Mouse (Mus musculus): ENCODE measurements around the gene Acot11. TPM values are rescaled to one million over a fixed set of nuclear protein-coding genes. Genes with fewer than 3 reads are reported as not detected.

Gene Acot11
- 10 to 100 TPM; 43.7 to 53.3 TPM for total RNA-seq (2021)
- long read RNA-seq, experiment 1, full-length matches to known transcripts: 14 of 21 reads
- long read RNA-seq, experiment 1, partial matches to known transcripts: 1 of 21 reads
- long read RNA-seq, experiment 1, other reads (novel, unspliced or antisense): 6 of 21 reads
- long read RNA-seq, experiment 2, full-length matches to known transcripts: 6 of 16 reads
- long read RNA-seq, experiment 2, partial matches to known transcripts: 1 of 16 reads
- long read RNA-seq, experiment 2, other reads (novel, unspliced or antisense): 9 of 16 reads

DNA sequence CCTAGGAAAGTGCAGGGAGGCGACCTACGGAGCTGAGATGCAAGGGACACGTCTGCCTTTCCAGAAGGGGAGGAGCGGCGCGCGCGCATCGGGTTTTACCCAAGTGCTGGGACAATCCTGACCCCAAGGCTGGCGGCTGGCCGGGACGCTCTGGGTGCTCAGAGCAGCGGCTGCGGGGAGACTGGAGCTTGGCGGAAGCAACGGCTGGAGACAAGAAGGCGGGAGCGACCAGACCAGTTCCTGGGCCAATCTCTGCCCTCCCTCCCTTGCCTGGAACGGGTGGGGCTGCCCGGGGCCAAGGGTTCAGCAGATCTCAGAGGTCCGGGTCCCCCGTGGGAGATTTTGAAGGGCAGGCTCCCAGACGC, at the start of gene Acot11:
Gene Acot11, minus strand, starts transcription at position 89 of the 365 bp plus-strand sequence.
- no peak for DNase-seq (ENCODE audit: low spot score in 2 of 2)

DNA sequence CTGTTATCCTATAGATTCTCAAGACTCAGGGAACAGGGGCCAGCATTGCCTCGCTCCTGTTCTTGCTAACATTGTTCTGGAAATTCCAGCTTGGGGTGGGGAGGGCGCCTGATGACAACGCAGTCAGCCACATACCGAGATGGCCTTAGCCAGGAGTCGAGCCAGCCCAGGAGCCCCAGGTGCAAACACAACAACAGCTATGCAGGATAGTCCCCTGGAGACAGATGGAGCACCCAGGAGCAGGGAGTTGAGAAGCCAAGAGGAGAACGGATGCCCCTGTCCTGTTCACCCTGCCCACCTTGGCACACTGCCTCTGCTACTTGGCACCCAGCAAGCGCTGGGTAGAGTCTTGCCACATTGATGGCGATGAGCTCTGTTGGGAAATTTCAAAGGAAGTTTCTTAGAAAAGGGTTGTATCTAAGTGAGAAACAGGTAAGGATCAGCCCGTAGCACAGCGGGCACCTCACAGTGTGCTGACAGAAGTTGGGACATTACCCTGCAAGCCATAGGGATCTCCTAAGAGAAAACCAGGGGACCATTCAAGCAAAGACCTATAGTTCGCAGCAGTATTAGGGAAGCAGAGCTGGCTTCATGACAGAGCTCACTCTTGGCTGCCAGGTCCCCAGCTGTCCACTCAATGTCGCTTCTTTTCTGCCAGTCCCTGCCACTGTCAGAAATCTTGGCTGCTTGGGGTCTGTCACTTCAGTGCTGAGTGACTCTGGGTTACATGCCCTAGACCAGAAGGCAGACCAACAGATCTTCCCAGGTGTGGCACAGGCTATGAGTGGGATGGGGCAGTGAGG, 43.7 kb upstream of the Acot11 start:
- peak in 1 of 2 experiments; percentile 19 for DNase-seq (ENCODE audit: low spot score in 2 of 2)

- DNase-seq (ENCODE audit: low spot score in 2 of 2): no peak
These were observed 42.9 kb upstream of the Acot11 start for GRCm38 (mm10) chr4:106847591-106848289.

DNA sequence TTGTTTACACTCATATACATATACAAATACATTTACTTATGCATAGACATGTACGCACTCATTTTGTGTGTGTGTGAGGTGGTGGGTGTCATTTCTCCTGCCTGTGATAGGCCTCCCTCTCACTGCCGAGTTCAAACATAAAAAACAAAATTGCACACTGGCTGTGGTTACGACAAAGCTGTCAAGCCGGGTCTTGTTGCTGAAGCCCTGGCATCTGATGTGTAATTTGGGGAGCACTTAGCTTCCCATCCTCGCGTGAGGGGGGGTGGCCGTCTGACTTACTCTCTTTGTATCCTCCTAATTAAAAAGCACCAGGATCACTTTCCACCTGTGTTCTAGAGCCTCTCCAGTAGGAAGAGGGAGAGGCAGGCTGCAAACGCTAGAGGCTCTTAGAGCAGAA, 37.8 kb upstream of the Acot11 start:
- no peak for DNase-seq (ENCODE audit: low spot score in 2 of 2)

DNA sequence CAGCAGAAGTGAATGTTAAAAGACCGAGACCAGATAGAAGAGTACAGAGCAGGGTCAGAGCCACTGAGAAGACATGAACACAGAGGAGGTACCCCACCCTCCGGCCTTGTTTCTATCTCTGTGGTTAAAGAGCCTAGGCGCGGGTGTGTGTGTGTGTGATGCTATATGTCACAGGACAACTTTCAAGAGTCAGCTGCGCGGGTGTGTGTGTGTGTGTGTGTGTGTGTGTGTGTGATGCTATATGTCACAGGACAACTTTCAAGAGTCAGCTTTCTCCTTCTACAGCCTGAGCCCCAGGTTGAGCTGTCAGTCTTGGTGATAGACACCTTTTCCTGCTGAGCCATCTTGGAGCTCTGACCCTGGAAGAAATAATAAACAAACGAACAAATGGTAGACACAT, 37.1 kb upstream of the Acot11 start:
- DNase-seq (ENCODE audit: low spot score in 2 of 2): no peak

GRCm38 (mm10) chr4:106841303-106841702, 36.5 kb upstream of the Acot11 start:
- DNase-seq (ENCODE audit: low spot score in 2 of 2): no peak

GRCm38 (mm10) chr4:106840651-106841145, 35.9 kb upstream of the Acot11 start:
- DNase-seq (ENCODE audit: low spot score in 2 of 2): peak in 1 of 2 experiments; percentile 21

GRCm38 (mm10) chr4:106839964-106840611, 35.3 kb upstream of the Acot11 start:
- peak; percentile 88 for DNase-seq (ENCODE audit: low spot score in 2 of 2)

DNA sequence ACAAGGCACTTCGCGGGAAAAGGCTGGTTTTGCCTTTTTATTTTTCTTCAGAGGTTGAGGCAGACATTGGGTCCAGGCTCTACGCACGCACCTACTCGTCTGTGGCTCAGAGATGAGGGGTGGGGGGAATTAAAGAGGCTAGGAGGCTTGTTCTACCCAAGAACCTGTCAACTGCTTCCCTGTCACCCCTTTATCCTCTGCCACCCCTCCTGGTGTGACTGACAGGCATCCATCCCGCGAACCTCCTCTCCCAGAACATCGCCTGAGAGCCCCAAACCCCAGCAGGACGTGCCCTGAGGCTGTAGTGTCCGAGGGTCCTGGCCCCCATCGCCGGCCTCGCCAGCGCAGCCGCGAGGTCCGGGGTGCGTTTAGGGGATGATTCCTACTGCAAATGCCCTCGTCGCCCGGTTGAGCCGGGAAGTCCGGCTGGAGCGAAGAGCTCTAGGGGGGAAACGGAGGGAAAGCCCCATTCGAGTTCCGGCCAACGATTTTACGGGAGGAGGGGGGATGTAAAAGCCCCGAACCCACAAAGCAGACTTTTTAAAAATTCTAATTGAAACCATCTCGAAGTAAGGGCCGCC, 34.5 kb upstream of the Acot11 start:
- no peak for DNase-seq (ENCODE audit: low spot score in 2 of 2)

- DNase-seq (ENCODE audit: low spot score in 2 of 2): peak; percentile 95
These were observed 33.9 kb upstream of the Acot11 start for GRCm38 (mm10) chr4:106838548-106839253.

DNA sequence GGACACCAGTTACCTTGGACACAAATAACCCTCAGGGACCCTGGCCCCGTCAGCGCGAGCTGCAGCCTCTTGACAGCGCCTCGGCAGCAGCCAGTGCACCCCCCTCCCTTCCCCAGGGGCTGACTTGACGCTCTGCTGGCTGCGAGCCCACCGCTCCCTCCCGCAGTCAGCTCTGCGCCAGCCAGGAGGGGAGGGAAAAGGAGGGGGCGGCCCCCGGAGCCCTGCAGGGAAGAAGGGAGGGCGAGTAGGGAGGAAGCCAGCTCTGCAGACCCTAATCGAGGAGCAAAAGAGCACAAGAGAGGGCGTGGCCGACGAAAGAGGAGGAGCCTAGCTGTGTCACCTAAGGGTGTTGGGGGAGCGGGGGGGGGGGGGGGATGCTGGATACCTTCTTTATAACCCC, 33.2 kb upstream of the Acot11 start:
- DNase-seq (ENCODE audit: low spot score in 2 of 2): peak; percentile 57 to 70

- DNase-seq (ENCODE audit: low spot score in 2 of 2): no peak
These were observed 32.6 kb upstream of the Acot11 start for GRCm38 (mm10) chr4:106837425-106837824.

- no peak for DNase-seq (ENCODE audit: low spot score in 2 of 2)
These were observed 25.8 kb upstream of the Acot11 start for GRCm38 (mm10) chr4:106830545-106831112.

DNA sequence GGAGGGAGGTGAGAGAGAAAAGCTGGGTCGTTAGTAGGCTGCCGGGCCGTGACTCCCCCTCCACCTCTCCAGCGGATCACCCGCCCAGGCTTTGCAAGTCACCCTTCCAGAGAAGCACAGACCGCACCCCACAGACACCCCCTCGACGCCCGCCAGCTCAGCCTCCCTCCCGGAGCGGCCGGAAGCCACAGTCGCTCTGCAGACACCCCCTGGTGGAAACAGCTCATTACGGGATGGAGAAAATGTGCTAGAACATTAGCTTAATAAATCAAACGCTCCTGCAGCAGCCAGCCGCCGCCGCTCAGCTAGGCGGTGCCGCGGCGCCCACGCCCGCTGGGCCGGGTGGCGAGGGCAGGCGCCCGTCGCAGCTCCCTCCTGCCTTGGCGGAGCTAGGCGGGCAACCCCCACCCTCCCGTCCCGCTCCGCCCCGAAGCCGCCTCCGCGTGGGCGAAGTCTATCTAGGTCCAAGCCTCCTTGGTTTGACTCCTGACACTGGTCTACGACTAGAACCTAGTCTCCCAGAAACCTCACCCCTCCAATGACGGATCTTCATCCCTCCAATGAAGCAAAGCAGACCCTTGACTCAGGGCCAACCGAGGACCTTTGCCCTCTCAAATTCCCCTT, 23.1 kb upstream of the Acot11 start:
- peak; percentile 69 for DNase-seq (ENCODE audit: low spot score in 2 of 2)

DNA sequence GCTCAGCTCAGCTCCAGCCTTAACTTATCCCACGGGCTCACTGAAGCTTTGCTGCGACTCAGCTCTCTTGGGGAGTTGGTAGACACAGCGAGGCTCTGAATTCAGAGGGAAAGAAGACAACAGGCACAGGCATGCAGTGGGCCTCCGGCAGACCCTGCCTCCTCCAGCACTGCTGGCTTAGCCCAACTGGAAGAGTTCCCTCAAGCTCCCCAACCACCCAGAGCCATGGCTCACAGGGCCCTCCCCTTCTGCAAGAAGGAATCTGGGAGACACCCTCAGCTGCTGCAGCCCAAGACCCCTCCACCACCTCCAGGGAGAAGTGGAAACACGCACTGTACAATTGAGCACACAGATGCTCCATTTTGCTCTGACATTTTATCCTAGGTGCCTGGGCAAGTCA, 20.4 kb upstream of the Acot11 start:
- DNase-seq (ENCODE audit: low spot score in 2 of 2): no peak

- no peak for DNase-seq (ENCODE audit: low spot score in 2 of 2)
These were observed 14.6 kb upstream of the Acot11 start for GRCm38 (mm10) chr4:106819404-106819803.

- DNase-seq (ENCODE audit: low spot score in 2 of 2): no peak
These were observed 13.5 kb upstream of the Acot11 start for GRCm38 (mm10) chr4:106818332-106818731.

- no peak for DNase-seq (ENCODE audit: low spot score in 2 of 2)
These were observed 12.2 kb upstream of the Acot11 start for GRCm38 (mm10) chr4:106817017-106817416.
